Mouse (Mus musculus) C2C12 (cell line): ENCODE measurements around the gene Wnt4.

Source experiments
- CEBPB ChIP-seq: IDR thresholded peaks from one replicate; pipeline ENCODE4 v1.6.1; 2011; ENCODE audit warnings: low read depth, mild to moderate bottlenecking, control low read depth, moderate library complexity
- CTCF ChIP-seq: IDR thresholded peaks from one replicate; pipeline ENCODE4 v1.5.1; 2011; ENCODE audit not compliant: control insufficient read depth, insufficient read depth, insufficient read length
- MAX ChIP-seq: IDR thresholded peaks from one replicate; pipeline ENCODE4 v1.6.1; 2011; ENCODE audit warnings: mild to moderate bottlenecking, control low read depth
- USF1 ChIP-seq: IDR thresholded peaks from one replicate; pipeline ENCODE4 v1.6.1; 2011; ENCODE audit warnings: low read depth, mild to moderate bottlenecking, control low read depth, moderate library complexity

DNA sequence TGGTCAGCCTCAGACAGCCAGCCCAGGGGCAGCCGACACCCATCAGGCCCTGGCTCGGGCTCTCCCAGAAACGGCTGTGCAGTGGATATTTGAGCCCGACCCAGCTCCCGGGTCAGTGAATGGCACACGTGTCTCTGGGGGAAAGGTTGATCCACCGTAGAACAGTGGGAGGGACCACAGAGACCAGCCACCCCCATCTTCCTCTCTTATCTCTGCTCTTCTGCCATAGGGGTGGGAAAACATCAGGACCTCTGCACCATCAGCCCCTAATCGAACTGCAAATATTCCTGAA is 9.3 kb downstream of the Wnt4 start:
- TF ChIP-seq CEBPB (no peak), USF1 (no peak), CTCF (no peak), MAX (no peak)
